8 mouse cellular contexts compared by ENCODE assay signal in the genomic region with DNA sequence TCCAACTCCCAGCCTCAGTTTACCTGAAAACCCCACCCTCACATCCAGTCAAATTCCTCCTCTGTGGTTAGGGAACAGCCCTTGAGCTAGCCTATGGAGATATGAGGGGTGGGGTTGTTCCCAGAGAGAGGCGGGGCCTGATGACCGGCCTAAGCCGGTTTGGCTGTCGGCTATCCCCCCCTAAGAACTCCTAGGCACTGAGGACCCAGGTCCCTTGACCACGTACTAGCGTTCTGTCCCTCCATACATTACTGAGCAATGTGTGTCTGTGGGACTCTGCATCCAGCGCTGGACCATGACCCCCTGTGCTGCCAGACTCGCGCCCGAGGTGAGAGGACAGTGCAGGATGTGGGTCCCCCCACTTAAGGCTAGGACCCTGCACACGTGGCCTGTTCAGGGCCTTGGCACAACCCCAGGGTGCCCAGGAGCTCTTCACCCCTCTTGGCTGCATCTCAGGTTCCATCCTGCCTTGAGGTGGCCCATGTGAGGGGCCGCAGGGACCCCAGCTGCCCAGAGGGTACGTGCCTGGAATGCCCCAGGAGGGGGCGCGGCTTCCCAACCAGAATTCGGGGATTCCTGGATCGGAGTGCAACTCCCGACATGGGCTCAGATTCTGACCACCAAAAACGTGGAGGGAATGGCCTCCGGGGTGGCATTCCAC. TPM values are rescaled to one million over a fixed set of nuclear protein-coding genes. Genes with fewer than 3 reads are reported as not detected.
A peak's percentile ranks its signal among the peaks of the same experiment; 100 is the strongest.
DNase-seq lines count a peak whose midpoint lies in the region; ATAC-seq lines count a peak whose summit lies in the region.

No protein-coding gene starts in this region.

- H3K9ac ChIP-seq in lung, embryonic 15.5 days: peak overlapping the region; percentile 43
- peak overlapping the region; percentile 48; the same call in 1 of the 2 replicates for H3K9ac ChIP-seq in forebrain, embryonic 13.5 days

- H3K9me3 ChIP-seq in lung, embryonic 15.5 days: no peaks in the 10 kb centered on the region
- H3K9me3 ChIP-seq in forebrain, embryonic 13.5 days (replicated peaks): no peaks in the 10 kb centered on the region
- no peaks in the 10 kb centered on the region for H3K9me3 ChIP-seq in limb, embryonic 10.5 days (replicated peaks)

- H3K36me3 ChIP-seq in lung, embryonic 15.5 days: no peaks in the 10 kb centered on the region; the same call in 1 of the 2 replicates
- no peaks in the 10 kb centered on the region for H3K36me3 ChIP-seq in forebrain, embryonic 13.5 days (ENCODE audit: poor library complexity, severe bottlenecking)
- H3K36me3 ChIP-seq in limb, embryonic 10.5 days: peaks cover 30% of the 10 kb centered on the region

- H3K4me2 ChIP-seq in lung, embryonic 15.5 days: peak overlapping the region; percentile 62
- H3K4me2 ChIP-seq in forebrain, embryonic 13.5 days: peak overlapping the region; percentile 27

- WGBS in lung, embryonic 15.5 days: 12% methylated on average over 20 of the region's 20 CpGs
- WGBS in forebrain, embryonic 13.5 days: 3% methylated on average over 20 of the region's 20 CpGs
- WGBS in limb, embryonic 10.5 days: 3% methylated on average over 20 of the region's 20 CpGs

- DNase-seq in lung, postnatal 25 days (ENCODE audit: low spot score): no peak
- peak; percentile 80 for DNase-seq in limb, embryonic 10.5 days (ENCODE audit: low spot score)
- peak; percentile 35 for DNase-seq in retina, embryonic 14.5 days (ENCODE audit: low spot score)
- DNase-seq in layer of hippocampus, postnatal 36 days: no peak
- DNase-seq in cerebellum, adult 8-10 months: no peak
- no peak for DNase-seq in adrenal gland, adult 8-10 months

- ATAC-seq in lung, embryonic 15.5 days (ENCODE audit: borderline replicate concordance, extremely low read depth, low FRiP score, low TSS enrichment): peak; percentile 74
- no peak for ATAC-seq in forebrain, embryonic 13.5 days

- H3K4me3 ChIP-seq in lung, embryonic 15.5 days: peak overlapping the region; percentile 41
- H3K4me3 ChIP-seq in forebrain, embryonic 13.5 days: 0 out of 2 replicates have a peak overlapping the region, but pooled peaks have one; percentile 0
- peak overlapping the region; percentile 56 for H3K4me3 ChIP-seq in limb, embryonic 10.5 days

- peak overlapping the region; percentile 87 for H3K27ac ChIP-seq in lung, embryonic 15.5 days
- H3K27ac ChIP-seq in forebrain, embryonic 13.5 days: no peak overlapping the region
- peak overlapping the region; percentile 93 for H3K27ac ChIP-seq in limb, embryonic 10.5 days

- H3K4me1 ChIP-seq in lung, embryonic 15.5 days: peaks cover 48% of the 10 kb centered on the region
- peaks cover 8% of the 10 kb centered on the region for H3K4me1 ChIP-seq in forebrain, embryonic 13.5 days
- peaks cover 44% of the 10 kb centered on the region for H3K4me1 ChIP-seq in limb, embryonic 10.5 days

- H3K27me3 ChIP-seq in lung, embryonic 15.5 days: peaks cover 12% of the 10 kb centered on the region
- peaks cover 56% of the 10 kb centered on the region for H3K27me3 ChIP-seq in forebrain, embryonic 13.5 days
- H3K27me3 ChIP-seq in limb, embryonic 10.5 days (ENCODE audit: low read depth, poor library complexity, severe bottlenecking): peaks cover 33% of the 10 kb centered on the region

RNA-seq across cellular contexts. Expression of a gene that starts 3.1 kb away (rescaled TPM):
- 16.8 and 19.8 TPM in 2 replicates for polyA plus RNA-seq in lung, embryonic 15.5 days (2015; fragmentation: Nextera tagmentation; extraction: Ambion mirVana)
- 1.2 and 1.3 TPM in 2 replicates for polyA plus RNA-seq in forebrain, embryonic 13.5 days (2015; fragmentation: Nextera tagmentation; extraction: Ambion mirVana)
- 14.9 and 15.5 TPM in 2 replicates for polyA plus RNA-seq in limb, embryonic 10.5 days (2016; fragmentation: Nextera tagmentation; extraction: Ambion mirVana)
- total RNA-seq in layer of hippocampus, postnatal 36 days (2021): 1 to 10 TPM; 3.2 to 4.2 TPM
- total RNA-seq in adrenal gland, adult 8-10 months (2022): 10 to 100 TPM in 2 of 4 experiments, 1 to 10 TPM in 2; 6.4 to 10.6 (median 8.5) TPM

RNA-seq across cellular contexts. Expression of a gene that starts 20.0 kb away (rescaled TPM):
- polyA plus RNA-seq in lung, embryonic 15.5 days (2015; fragmentation: Nextera tagmentation; extraction: Ambion mirVana): 223 and 225 TPM in 2 replicates
- 193 and 199 TPM in 2 replicates for polyA plus RNA-seq in forebrain, embryonic 13.5 days (2015; fragmentation: Nextera tagmentation; extraction: Ambion mirVana)
- polyA plus RNA-seq in limb, embryonic 10.5 days (2016; fragmentation: Nextera tagmentation; extraction: Ambion mirVana): 319 and 357 TPM in 2 replicates
- 10 to 100 TPM; 74.8 to 86.0 TPM for total RNA-seq in layer of hippocampus, postnatal 36 days (2021)
- total RNA-seq in adrenal gland, adult 8-10 months (2022): 100 to 1,000 TPM in 1 of 4 experiments, 10 to 100 TPM in 3; 79.1 to 104 (median 94.4) TPM

RNA-seq across cellular contexts. Expression of a gene that starts 23.3 kb away (rescaled TPM):
- polyA plus RNA-seq in lung, embryonic 15.5 days (2015; fragmentation: Nextera tagmentation; extraction: Ambion mirVana): 3.5 and 4.3 TPM in 2 replicates
- polyA plus RNA-seq in forebrain, embryonic 13.5 days (2015; fragmentation: Nextera tagmentation; extraction: Ambion mirVana): 3.1 and 3.9 TPM in 2 replicates
- polyA plus RNA-seq in limb, embryonic 10.5 days (2016; fragmentation: Nextera tagmentation; extraction: Ambion mirVana): 2.0 and 2.3 TPM in 2 replicates
- total RNA-seq in layer of hippocampus, postnatal 36 days (2021): 10 to 100 TPM; 10.9 to 11.0 TPM
- 10 to 100 TPM; 21.6 to 35.5 (median 27.8) TPM for total RNA-seq in adrenal gland, adult 8-10 months (2022)

RNA-seq across cellular contexts. Expression of a gene that starts 27.4 kb away (rescaled TPM):
- 523 and 535 TPM in 2 replicates for polyA plus RNA-seq in lung, embryonic 15.5 days (2015; fragmentation: Nextera tagmentation; extraction: Ambion mirVana)
- polyA plus RNA-seq in forebrain, embryonic 13.5 days (2015; fragmentation: Nextera tagmentation; extraction: Ambion mirVana): 487 and 489 TPM in 2 replicates
- 589 and 631 TPM in 2 replicates for polyA plus RNA-seq in limb, embryonic 10.5 days (2016; fragmentation: Nextera tagmentation; extraction: Ambion mirVana)
- 100 to 1,000 TPM; 445 to 446 TPM for total RNA-seq in layer of hippocampus, postnatal 36 days (2021)
- 100 to 1,000 TPM; 697 to 776 (median 769) TPM for total RNA-seq in adrenal gland, adult 8-10 months (2022)

RNA-seq across cellular contexts. Expression of a gene that starts 31.2 kb away (rescaled TPM):
- polyA plus RNA-seq in lung, embryonic 15.5 days (2015; fragmentation: Nextera tagmentation; extraction: Ambion mirVana): 367 and 375 TPM in 2 replicates
- polyA plus RNA-seq in forebrain, embryonic 13.5 days (2015; fragmentation: Nextera tagmentation; extraction: Ambion mirVana): 30.0 and 32.2 TPM in 2 replicates
- 261 and 301 TPM in 2 replicates for polyA plus RNA-seq in limb, embryonic 10.5 days (2016; fragmentation: Nextera tagmentation; extraction: Ambion mirVana)
- 1 to 10 TPM; 5.5 to 6.6 TPM for total RNA-seq in layer of hippocampus, postnatal 36 days (2021)
- total RNA-seq in adrenal gland, adult 8-10 months (2022): 10 to 100 TPM; 23.9 to 36.3 (median 30.0) TPM

Comparison
In these comparisons a context has a peak if more than half of its experiments do, and no peak if none do; other contexts are left out.
1. H3K4me3 ChIP-seq: peak in every context shown above with its lines; median percentile 56 in limb, embryonic 10.5 days; 41 in lung, embryonic 15.5 days; 0 in forebrain, embryonic 13.5 days.
2. DNase-seq: peak in limb, embryonic 10.5 days (single experiment) and retina, embryonic 14.5 days (single experiment); none in lung, postnatal 25 days (single experiment), layer of hippocampus, postnatal 36 days (0 of 2), cerebellum, adult 8-10 months (single experiment) and adrenal gland, adult 8-10 months (single experiment).